ENCODE assay signal across 8 mouse cellular contexts in genomic region chr5:125327596-125328385, GRCm38 (mm10). TPM values are rescaled to one million over a fixed set of nuclear protein-coding genes. Genes with fewer than 3 reads are reported as not detected.
DNase-seq lines count a peak whose midpoint lies in the region; ATAC-seq lines count a peak whose summit lies in the region.

No protein-coding gene starts in this region.

- DNase-seq in adrenal gland, postnatal 25 days: peak; percentile 38
- no peak for DNase-seq in adrenal gland, postnatal 10 days
- DNase-seq in lung, postnatal 10 days: peak; percentile 36
- DNase-seq in lung, postnatal 4 days: no peak
- DNase-seq in thymus, postnatal 4 days: no peak
- DNase-seq in layer of hippocampus, postnatal 25 days (ENCODE audit: extremely low spot score in 1 of 2, low spot score in 1 of 2): no peak
- no peak for DNase-seq in thymus, postnatal 36 days

- 0 out of 2 replicates have a peak, but pooled peaks have one; percentile 8 for ATAC-seq in megakaryocyte progenitor cell, adult 5-6 weeks (replicated peaks; ENCODE audit: poor library complexity)

RNA-seq across cellular contexts. Expression of gene Scarb1, which starts 13.1 kb away (rescaled TPM):
- 1,988 and 2,596 TPM in 2 replicates for total RNA-seq in adrenal gland, postnatal 25 days (2021)
- 1,000 to 10,000 TPM in 1 of 2 experiments, 100 to 1,000 TPM in 1; 506 to 1,242 TPM for total RNA-seq in adrenal gland, postnatal 10 days (2021)
- total RNA-seq in megakaryocyte progenitor cell, adult 5-6 weeks (2015): 58.9 and 60.4 TPM in 2 replicates
- total RNA-seq in megakaryocyte progenitor cell, adult 5-6 weeks (2017): 52.3 and 59.6 TPM in 2 replicates
- 10 to 100 TPM; 34.5 to 41.6 TPM for total RNA-seq in layer of hippocampus, postnatal 25 days (2021)

Comparison
In these comparisons a context has a peak if more than half of its experiments do, and no peak if none do; other contexts are left out.
1. DNase-seq: peak in adrenal gland, postnatal 25 days (single experiment) and lung, postnatal 10 days (single experiment); none in adrenal gland, postnatal 10 days (single experiment), lung, postnatal 4 days (0 of 2), thymus, postnatal 4 days (single experiment), layer of hippocampus, postnatal 25 days (0 of 2) and thymus, postnatal 36 days (0 of 2).
2. RNA of gene Scarb1, which starts 13.1 kb away (total RNA-seq): 1,988 to 2,596 TPM in adrenal gland, postnatal 25 days and 506 to 1,242 TPM in adrenal gland, postnatal 10 days; 52.3 to 60.4 TPM in megakaryocyte progenitor cell, adult 5-6 weeks and 34.5 to 41.6 TPM in layer of hippocampus, postnatal 25 days; every median in the first group is over 4 times any median in the second.